Mouse (Mus musculus) G1E (cell line): Measurements from ENCODE around the gene Tmem231.

ENCODE experiments used
- CTCF ChIP-seq: IDR thresholded peaks from 2 replicates; pipeline ENCODE4 v1.5.1; 2012; ENCODE audit warnings: low read depth, low read length, inconsistent platforms, mixed read lengths
- GATA1 ChIP-seq: IDR thresholded peaks from 2 replicates; pipeline ENCODE4 v1.6.1; 2012; ENCODE audit warnings: borderline replicate concordance, low read length, inconsistent platforms, mixed read lengths
- GATA2 ChIP-seq: IDR thresholded peaks from 2 replicates; pipeline ENCODE4 v1.6.1; 2012; ENCODE audit warnings: low read depth, low read length, inconsistent platforms, borderline replicate concordance
- POLR2AphosphoS5 ChIP-seq: IDR thresholded peaks from 2 replicates; pipeline ENCODE4 v1.6.1; 2012; ENCODE audit warnings: low read depth, low read length, inconsistent platforms; ENCODE audit not compliant: insufficient replicate concordance
- TAL1 ChIP-seq: conservative IDR thresholded peaks from 2 replicates; pipeline ENCODE4 v1.6.1; 2012; ENCODE audit warnings: low read depth, low read length, inconsistent platforms, mixed read lengths

- no peak for TF ChIP-seq CTCF
- TF ChIP-seq TAL1: no peak
- TF ChIP-seq GATA1: no peak
- no peak for TF ChIP-seq POLR2AphosphoS5
- TF ChIP-seq GATA2: no peak
Measured at GRCm38 (mm10) chr8:111954844-111955594, 21.3 kb upstream of the Tmem231 start.
